Mouse (Mus musculus): ENCODE data around the gene Eif4e1b.

Gene Eif4e1b

DNA sequence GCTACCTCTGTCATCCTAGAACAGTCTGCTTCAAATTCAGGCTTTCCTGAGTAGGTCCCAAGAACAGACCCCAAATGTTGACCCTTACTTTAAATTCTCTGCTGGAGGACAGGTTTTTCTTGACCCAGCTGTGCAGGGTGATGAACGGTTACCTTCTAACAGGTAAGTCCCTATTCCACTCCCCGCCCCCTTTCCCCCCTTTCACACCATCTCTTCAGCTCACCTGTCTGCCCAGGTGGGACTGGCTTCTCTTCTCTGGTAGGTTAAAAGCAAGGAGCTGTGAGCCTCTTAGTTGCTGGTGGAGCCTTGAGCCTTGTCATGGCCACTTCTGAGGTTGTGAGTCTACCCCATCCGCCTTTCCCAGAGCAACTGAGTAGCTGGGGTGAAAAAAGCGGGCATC lies at the start of gene Eif4e1b:
Gene Eif4e1b (plus strand): TSS at position 301 of the 400 bp plus-strand sequence.
- no peak for DNase-seq (ENCODE audit: low read depth, low spot score)

DNA sequence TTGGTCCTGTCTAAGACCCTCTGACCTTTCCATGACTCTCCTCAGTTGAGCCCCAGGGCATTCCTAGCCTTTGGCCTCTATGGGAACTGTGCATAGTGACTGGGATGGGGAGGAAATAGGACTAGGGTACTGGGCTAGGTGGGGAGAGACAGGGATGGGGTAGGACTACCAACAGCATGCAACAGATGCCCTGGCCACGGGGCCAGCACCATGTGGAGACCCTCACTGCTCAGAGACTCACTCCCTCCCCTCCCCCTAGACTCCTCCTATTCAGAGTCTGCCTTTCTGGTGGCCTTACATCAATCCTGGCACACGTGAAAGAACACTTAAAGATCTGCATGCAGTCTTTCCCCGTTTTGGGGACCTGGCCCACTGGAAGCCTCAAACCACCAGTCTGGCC lies 46.9 kb upstream of the Eif4e1b start:
- DNase-seq (ENCODE audit: low read depth, low spot score) = no peak

DNA sequence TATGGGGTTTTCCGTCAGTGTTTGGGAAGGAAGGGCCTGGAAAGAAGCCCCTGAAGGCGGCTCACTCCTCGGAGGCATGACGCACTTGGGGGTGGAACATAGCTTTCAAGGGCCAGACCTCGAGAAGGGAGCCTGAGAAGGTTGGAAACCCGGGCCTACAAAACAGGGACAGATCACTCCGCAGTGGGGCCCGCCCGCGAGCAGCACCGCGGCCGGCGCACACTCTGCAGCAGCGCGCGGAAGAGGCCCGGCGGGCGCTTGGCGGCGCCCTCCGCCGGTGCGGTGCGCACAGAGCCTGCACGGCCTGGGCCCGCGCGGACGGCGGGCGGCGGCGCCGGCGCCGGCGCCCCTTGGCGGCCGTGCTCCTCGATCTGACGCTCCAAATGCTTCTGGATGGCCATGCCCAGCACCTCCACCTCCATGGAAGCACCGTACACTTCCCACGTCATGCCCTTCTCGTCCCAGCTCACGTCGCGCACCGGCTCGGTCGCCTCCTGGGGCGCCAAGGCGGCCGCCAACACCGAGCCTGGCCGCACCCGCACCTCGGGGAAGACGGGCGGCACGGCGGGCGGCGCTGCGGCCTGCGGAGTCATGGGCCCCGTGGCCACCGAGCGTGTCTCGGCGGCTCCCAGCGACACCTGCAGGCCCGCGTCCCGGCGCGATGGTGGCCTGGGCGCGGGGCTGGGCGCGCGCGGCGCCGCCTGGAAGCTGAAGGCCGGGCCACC lies 46.1 kb upstream of the Eif4e1b start:
- no peak for DNase-seq (ENCODE audit: low read depth, low spot score)

DNA sequence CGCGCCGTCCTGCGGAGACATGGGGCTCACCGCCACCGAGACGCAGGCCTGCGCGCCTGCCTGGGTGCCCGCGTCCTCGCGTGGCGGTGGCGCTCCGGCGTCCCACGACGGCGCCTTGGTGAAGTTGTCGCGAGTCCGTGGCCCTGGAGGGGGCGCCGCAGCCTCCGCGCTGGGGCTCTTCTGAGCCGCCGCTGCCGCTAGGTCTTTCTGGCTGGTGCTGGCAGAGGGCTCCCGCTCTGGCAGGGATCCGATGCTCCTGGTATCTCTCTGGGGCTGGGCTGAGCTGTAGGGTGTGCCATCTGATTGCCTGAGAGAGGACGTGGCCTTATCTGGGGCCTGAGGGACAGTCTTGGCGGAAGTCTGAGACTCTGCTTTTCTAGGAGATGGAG lies 45.6 kb upstream of the Eif4e1b start:
- DNase-seq (ENCODE audit: low read depth, low spot score) = no peak

DNA sequence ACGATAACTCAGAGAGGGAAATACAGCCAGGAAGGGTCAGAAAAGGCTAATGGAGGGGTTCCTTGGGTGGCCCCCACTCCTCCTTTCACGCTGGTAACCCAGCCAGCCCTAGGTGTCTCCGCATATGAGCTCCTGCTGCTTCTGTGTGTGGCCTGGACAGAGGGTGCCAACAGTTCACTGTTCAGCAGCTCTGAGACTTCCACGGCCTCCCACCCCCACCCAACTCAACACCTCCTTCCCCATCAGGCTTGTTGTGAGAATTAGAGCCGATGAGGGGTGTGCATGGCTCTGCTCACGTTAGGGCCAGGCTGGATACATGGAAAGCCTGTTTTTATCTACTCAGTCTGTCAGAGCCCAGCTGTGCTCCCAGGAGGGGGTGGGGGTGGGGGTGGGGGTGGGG lies 37.7 kb upstream of the Eif4e1b start:
- DNase-seq (ENCODE audit: low read depth, low spot score) = no peak

DNA sequence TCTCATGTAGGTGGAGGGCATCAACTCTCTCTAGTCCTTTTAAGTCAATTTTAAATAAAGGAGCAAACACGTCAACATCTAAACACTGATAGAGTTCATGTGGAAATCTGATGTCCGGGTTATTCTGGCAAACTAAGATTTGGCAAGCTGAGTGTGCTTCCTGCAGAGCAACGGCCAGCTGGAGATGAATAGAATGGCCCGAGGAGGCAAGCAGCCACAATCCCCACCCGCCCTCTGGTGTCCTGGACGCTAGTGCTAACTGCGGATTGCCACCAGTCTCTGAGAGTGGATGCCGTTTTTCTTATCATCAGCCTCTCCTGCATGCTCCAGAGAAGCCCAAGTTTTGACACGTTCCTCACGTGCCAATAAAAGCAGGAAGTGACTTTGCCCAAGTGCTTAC lies 36.9 kb upstream of the Eif4e1b start:
- DNase-seq (ENCODE audit: low read depth, low spot score) = no peak

DNA sequence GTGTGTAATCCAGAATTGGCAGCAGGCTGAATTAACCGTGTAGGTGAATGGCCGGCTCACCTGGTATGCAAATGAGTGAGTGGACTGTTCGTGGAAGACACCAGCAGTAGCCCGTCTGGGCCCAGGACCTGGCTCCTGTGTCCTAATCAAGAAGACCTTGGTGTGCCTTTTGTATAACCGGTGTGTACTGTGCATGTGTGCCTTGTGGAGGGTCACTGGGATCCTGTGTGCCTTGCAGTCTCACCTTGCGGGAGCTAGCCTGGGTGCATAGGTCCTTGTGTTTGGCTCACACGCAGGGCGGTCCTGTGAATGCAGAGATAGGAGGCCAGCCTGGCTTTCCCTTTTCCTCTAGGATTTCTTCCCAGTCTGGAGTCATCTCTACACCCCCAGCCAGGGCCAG lies 35.6 kb upstream of the Eif4e1b start:
- no peak for DNase-seq (ENCODE audit: low read depth, low spot score)

DNA sequence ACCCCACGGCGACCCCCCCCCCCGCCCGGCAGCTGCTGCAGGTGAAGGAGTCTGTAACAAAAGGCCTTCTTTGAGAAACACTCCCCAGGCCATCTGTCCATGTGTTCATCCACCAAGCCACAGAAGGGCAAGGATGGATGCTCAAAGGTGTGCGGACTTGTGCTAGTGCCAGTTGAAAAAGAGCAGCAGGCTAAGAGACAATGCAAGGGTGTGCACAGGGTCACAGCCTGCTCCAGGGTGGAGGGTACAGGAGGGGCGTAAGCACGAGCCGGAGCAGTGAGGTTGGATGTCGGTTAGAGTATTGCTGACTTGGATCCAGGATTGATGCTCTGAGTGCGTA lies 35.1 kb upstream of the Eif4e1b start:
- no peak for DNase-seq (ENCODE audit: low read depth, low spot score)

DNA sequence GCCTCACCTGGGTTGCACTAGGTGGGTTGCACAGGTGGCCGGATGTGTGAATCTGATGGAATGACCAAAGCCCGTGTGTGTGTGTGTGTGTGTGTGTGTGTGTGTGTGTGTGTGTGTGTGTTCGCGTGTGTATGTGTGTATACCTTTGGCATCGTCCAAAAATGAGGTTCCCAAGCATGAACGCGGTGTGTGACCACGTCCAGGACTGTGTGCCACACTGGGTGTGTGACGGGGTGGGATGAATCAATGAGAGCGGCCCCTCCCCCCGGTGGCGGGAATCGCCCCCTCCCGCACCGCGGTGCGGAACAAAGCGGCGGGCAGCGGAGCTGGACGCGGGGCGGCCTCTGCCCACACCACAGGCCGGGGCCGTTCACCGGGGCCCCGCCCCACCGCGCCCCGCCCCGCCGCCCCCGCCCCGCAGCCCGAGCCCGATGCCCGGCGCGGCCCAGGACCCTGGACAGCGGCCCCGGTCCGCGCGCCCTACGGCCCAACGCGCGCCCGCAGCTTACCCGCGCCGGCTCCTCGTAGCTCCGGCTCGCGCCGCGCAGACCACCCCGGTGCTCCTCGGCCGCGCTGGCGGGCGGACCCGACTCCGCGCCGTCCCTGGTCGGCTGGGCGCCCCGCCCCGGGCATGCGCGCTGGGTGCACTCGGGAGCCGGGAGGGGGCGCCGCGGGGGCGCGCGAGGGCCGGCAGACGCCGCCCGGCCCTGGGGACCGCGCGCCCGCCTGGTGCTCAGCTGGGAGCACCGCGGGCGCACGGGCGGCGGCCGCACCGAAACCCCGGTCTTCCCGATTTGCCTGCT lies 34.5 kb upstream of the Eif4e1b start:
- peak; percentile 74 for DNase-seq (ENCODE audit: low read depth, low spot score)

DNA sequence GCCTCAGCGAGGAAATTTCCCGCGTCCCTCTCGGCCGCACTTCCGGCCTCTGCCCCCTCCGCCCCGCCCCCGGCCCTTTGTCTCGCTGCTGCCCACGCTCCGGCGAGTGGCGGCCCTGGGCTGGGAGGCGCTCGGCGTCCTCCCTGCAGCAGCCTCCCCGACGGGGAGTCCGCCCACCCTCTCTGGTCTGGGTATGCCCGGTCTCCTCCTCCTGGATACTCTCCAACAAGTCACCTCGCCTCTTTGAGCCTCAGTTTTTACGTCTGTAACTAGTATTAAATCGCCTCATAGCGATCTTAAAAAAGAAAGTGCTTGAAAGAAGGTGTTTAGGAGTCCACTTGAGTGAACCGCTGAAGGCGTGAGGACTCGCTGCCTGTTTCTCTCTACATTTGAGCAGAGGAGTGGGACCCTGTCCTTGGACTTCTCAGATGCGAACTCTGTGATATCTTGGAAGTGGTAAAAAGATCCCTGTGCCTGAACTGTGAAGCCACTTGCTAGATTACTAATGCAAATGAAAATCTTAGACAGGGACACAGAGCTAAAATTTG lies 33.9 kb upstream of the Eif4e1b start, which contains the start of gene Gprin1:
Gene Gprin1 (minus strand): TSS at position 11 of the 548 bp plus-strand sequence.
- no peak for DNase-seq (ENCODE audit: low read depth, low spot score)

DNA sequence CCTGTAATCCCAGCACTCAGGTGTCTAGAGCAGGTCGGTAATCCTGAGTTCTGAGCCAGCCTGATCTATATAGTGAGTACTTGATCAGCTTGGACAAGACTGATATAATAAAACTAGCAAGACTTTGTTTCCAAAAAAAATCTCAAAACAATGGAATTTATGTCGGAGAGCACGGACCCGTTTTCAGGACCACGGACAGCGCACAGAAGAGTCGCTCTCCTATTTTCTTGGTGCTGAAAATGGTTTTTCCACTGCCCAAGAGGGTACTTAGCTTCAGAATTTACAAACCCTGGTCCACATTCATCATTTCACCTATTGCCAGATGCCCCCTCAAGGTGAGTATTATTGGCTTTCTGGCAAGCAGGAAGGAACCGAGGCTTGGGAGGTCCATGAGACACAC lies 33.1 kb upstream of the Eif4e1b start:
- no peak for DNase-seq (ENCODE audit: low read depth, low spot score)

DNA sequence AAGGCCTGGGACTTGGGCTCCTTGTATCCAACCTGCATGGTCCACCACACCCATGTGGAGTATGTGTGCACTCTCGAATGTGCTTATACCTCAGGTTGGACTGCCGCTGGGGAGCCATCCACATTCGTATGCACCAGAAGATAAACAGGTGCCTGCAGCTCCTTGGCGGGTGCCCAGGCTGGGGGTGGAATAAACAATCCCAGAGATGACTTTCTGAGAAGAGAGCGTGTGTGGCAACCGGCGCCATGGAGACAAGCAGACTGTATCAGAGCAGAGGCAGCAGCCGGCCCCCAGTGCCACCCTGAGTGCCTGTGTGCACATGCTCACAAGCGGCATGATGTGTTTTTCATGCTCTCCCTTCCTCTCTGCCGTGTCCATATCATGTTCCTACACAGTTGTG lies 31.1 kb upstream of the Eif4e1b start:
- no peak for DNase-seq (ENCODE audit: low read depth, low spot score)

DNA sequence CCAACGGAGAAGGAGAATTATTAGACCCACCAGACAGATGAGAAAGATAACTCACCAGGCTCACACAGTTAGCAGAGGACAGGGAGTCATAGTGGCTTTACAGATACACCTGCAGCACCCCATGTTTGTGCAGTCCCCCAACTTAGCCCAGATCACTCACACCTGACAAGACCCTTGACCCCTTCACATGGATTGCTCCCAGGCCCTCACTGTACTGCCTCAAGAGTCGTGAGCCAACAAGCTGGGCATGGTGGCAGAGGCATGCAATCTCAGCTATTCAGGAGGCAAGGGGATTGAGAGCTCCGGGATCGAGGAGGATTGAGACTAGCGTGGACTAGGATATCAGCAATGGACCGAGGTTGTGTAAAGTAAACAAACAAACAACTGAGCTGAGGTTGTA lies 30.1 kb upstream of the Eif4e1b start:
- DNase-seq (ENCODE audit: low read depth, low spot score) = no peak

DNA sequence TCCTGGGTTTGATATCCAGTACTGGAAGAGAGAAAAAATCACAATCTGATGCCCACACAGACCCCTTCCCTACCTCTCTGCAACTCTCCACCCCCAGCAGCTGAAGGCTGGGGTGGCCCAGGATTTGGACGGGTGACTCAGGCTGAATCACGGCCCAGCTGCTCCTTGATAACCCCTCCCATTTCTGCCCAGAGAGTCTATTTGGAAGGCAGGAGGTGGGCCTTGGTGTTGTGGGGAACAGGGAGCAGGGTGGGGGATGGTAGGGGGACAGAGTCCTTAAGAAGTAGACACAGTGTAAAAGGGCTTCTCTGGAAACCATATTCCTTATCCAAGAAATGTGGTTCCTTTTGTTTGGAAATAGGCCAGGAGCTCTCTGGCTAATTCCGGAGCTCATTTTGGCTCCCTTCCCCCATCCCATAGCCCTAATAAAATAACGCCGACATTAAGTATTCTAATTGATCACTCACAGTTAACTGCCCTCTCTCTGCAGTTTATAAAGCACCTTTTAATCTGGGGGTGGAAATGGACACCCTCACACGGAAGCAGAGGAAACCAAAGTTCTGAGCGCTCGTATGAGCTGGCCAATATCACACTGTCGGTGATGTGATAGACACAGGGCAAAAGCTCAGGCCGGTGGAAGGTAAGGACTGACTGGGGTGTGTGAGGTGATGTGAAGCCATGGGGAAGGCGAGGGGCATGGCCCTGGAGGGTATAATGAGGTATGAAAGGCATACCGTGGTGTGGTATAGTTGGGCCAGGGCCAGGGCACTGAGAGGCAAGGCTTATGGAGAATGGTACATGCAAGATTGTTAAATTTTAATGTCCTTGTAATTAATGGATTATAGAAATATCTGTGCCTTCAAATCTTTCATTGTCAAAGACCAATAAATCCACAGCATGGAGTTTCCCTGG lies 29.4 kb upstream of the Eif4e1b start:
- no peak for DNase-seq (ENCODE audit: low read depth, low spot score)

DNA sequence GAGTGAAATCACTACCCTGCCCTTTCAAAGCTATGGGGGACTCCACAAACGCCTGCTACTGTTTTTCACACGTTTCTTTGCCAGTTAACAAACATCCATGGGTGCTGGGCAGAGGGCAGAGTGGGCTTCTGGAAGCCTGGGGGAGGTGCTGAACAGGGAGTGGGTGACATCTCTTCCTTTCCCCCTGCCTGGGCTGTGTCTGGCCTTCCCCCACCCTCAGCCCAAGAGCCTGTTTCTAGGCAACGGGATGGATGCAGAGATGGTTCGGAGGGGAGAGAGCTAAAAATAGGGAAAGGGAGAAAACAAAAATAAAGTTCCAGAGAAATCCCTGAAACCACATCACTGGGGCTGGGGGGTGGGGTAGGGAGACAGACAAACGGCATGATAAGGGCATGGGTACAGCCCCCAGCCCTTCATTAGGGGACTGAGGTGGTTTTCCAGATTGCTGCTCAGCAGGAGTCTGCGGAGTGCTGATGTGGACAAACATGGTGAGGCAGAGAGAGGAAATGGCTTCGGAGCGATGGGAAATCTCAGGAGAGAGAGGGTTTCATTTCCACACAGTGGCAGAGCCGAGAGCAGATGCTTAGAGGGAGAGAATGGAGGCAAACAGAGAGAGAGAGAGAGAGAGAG lies 28.5 kb upstream of the Eif4e1b start:
- DNase-seq (ENCODE audit: low read depth, low spot score) = no peak

DNA sequence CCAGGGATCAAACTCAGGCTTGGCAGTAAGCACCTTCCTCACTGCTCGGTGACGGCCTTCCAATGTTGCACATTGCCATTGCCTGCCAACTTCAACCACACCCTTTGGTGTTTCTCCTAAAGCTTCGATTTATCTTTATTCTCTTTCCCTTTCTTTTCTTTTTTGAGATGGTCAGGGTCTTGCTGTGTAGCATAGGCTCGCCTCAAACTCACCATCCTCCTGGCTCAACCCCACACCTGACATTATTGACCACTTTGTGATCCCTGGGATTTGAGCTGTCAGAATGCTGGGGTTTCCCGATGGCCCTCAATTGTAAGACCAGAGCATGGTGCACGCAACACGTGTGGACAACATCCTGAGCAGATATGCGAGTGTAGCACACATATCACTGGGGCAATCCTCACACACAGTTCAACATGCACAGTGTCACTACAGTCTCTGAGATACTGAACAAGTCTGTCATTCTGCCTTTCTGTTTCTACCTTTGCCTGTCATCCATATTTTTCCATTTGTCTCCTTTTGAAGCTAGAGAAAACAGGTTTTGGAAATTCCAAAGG lies 27.6 kb upstream of the Eif4e1b start:
- DNase-seq (ENCODE audit: low read depth, low spot score) = no peak

DNA sequence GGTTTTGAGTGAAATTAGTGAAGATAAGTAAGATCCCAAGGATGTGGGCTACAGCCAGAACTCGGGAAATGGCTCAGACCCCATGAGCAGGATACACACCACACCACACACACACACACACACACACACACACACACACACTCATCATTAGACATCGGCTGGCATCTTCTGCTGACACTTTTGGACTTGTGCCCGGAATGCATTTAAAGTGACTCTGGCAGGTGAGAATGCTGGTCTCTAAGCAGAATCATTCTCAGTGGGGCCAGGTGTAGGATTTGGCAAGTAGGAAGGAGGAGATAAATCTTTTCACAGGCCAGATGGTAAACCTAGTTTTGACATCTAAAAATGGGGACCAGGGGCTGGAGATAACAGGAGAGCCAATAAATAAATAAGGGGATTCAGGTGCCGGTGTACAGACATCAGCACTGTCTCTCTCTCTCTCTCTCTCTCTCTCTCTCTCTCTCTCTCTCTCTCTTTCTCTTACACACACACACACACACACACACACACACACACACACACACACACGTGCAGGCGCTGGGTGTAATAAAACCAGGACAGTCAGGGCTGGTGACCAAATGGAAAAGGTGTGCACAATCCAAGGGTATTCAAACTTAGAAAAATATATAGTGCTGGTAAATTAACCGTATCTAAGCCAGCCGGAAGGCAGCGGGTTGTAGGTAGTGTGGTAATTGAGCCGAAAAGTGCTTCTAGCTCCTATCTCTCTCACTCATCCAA lies 26.5 kb upstream of the Eif4e1b start:
- no peak for DNase-seq (ENCODE audit: low read depth, low spot score)

DNA sequence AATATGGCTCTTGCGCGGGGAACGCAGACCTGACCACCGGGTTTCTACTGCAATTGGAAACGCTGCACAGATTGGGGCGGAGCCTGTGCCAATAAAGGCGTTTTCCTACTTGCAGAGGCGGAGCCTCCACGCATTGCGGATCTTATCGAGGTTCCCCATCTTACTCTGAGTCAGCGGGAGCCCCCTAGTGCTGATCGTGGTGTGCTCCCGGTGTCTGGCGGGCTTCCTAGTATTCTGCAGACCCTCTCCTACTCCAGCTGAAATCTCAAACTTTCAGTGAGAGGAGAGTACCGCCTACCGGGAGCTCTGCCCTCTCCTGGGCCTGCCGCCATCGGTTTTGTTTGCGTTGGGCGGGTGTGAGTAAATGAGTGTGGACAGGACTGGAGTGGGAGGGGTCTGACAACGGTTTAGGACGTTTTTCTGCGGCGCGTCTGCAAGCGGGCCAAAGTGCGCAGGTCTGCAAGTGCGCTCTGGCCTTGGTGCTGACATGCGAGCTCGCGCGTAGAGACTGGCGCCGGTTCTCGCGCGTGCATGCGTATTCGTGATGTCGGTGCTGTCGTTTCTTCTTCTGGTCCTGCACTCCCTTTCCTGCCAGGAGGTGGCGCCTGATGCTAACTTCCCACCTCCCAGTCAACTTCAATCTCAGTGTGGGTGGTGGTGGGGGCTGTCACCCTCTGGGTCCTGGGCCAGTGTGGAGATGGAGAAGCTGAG lies 25.6 kb upstream of the Eif4e1b start:
- DNase-seq (ENCODE audit: low read depth, low spot score) = peak; percentile 87

DNA sequence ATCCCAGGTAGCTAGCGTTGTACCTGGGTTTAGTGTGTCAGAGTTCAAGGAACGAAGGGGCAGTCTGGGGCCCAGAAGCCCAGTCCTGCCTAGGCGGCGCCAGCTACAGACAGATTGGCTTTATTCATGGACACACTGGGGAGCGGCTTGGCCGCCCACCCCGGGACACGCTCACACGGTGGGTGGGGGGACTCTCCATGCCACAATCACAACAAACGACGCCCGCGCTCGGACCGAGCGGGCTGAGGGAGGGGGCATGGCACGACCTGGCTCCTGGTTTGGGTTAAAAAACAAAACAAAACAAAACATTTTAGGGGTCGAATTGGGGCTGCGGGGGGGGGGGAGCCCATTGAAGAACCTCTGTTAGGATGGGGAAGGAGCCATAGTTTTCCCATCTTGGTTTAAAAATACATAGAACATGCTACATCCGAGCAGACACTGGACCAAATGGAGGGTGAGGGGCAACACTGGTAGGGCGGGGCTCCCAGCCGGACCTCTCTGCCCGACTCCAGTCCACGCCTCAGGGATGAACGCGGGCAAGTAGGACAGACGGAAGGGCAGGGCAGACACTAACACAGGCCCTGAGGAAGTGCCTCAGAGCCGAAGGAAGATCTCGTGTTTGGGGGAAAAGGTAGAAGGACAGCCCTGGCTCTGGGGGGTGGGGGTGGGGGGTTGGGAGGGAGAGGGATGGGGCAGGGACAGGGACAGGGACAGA lies 24.9 kb upstream of the Eif4e1b start:
- DNase-seq (ENCODE audit: low read depth, low spot score) = no peak
